Mouse (Mus musculus) embryonic fibroblast, embryonic 13.5 days (primary cell): ENCODE measurements around the gene Gng7.

Experiments
- CTCF ChIP-seq: IDR thresholded peaks from 2 replicates; pipeline ENCODE4 v1.5.1; 2011; ENCODE audit warnings: mild to moderate bottlenecking, control low read depth, low read length, moderate library complexity, borderline replicate concordance; ENCODE audit not compliant: insufficient read depth
- POLR2A ChIP-seq: IDR thresholded peaks from 2 replicates; pipeline ENCODE4 v1.6.1; 2011; ENCODE audit warnings: low read depth, mild to moderate bottlenecking, control low read depth, low read length, moderate library complexity

DNA sequence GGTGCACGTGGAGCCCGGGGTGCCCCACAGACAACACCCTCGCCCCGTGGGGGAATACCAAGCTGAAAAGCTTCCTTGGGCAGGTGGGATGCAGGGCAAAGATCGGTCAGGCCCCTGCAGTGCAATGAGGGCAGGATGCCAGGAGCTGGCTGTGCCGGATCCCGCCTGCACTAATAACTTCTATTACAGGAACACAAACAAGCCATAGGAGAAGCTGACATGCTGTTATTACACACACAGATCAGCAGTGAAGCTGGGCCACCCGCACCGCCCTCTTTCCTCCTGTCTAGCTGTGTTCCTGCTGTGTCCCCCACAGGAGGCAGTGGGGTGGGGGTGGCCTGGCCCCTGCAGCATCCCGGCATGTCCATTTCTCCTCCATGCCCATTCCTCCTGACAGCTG, 14.3 kb upstream of the Gng7 start:
- TF ChIP-seq CTCF: no peak
- no peak for TF ChIP-seq POLR2A
